Mouse (Mus musculus): ENCODE data around the gene Atp5j2.

- TF ChIP-seq CTCF (IDR thresholded peaks at IDR 0.05; ENCODE audit: insufficient read depth, low read depth, low read length) (no peak), POLR2A (IDR thresholded peaks at IDR 0.05; ENCODE audit: insufficient read depth, low read depth, low read length) (no peak)
These were observed 21.6 kb upstream of the Atp5j2 start for GRCm38 (mm10) chr5:145213505-145213904.

Measured in olfactory bulb, adult 2 months (tissue).